Mouse (Mus musculus) granulocyte monocyte progenitor cell, adult 5-6 weeks (primary cell): ENCODE data around the gene Lrrtm4. TPM values are rescaled to one million over a fixed set of nuclear protein-coding genes. Genes with fewer than 3 reads are reported as not detected.

Experiments
- ATAC-seq: replicated peaks from 2 replicates; pipeline ENCODE4 v1.8.0; 2016; ENCODE audit warnings: mild to moderate bottlenecking, moderate TSS enrichment, inconsistent platforms; ENCODE audit not compliant: poor library complexity, severe bottlenecking
- total RNA-seq, 2 experiments: library from RNA; stranded (forward) in 1 of 2; stranded (reverse) in 1 of 2; fragments of 200-712, 200-1000 nt in 1 of 2; fragments of >200 nt in 1 of 2; fragmentation: Nextera tagmentation in 1 of 2; gene quantifications; 2 replicates each; pipeline ENCODE4 v1.2.3; 2014 to 2017

The Lrrtm4 gene
- total RNA-seq, 2 experiments from 2014 or later, result not detected

- peak; percentile 98 for ATAC-seq
Measured at GRCm38 (mm10) chr6:80301871-80302270, 283.2 kb downstream of the Lrrtm4 start.

- ATAC-seq, result peak; percentile 89
Measured at GRCm38 (mm10) chr6:80303568-80303967, 284.9 kb downstream of the Lrrtm4 start.

GRCm38 (mm10) chr6:80328391-80328790, 309.7 kb downstream of the Lrrtm4 start:
- peak; percentile 30 for ATAC-seq

GRCm38 (mm10) chr6:80331751-80332150, 313.1 kb downstream of the Lrrtm4 start:
- no peak for ATAC-seq

- ATAC-seq, result no peak
Measured at GRCm38 (mm10) chr6:80352307-80352706, 333.6 kb downstream of the Lrrtm4 start.

GRCm38 (mm10) chr6:80357092-80357491, 338.4 kb downstream of the Lrrtm4 start:
- ATAC-seq, result no peak

- ATAC-seq, result no peak
Measured at GRCm38 (mm10) chr6:80363593-80363992, 344.9 kb downstream of the Lrrtm4 start.

GRCm38 (mm10) chr6:80366532-80366931, 347.9 kb downstream of the Lrrtm4 start:
- ATAC-seq, result no peak

- no peak for ATAC-seq
Measured at GRCm38 (mm10) chr6:80389571-80389970, 370.9 kb downstream of the Lrrtm4 start.

GRCm38 (mm10) chr6:80406757-80407156, 388.1 kb downstream of the Lrrtm4 start:
- peak; percentile 55; the same call in 1 of the 2 replicates for ATAC-seq

GRCm38 (mm10) chr6:80440135-80440534, 421.5 kb downstream of the Lrrtm4 start:
- ATAC-seq, result peak; percentile 44; the same call in 1 of the 2 replicates

GRCm38 (mm10) chr6:80470546-80470945, 451.9 kb downstream of the Lrrtm4 start:
- ATAC-seq, result no peak

- ATAC-seq, result no peak
Measured at GRCm38 (mm10) chr6:80476153-80476552, 457.5 kb downstream of the Lrrtm4 start.

GRCm38 (mm10) chr6:80545017-80545416, 526.3 kb downstream of the Lrrtm4 start:
- ATAC-seq, result no peak

- no peak for ATAC-seq
Measured at GRCm38 (mm10) chr6:80549907-80550306, 531.2 kb downstream of the Lrrtm4 start.

- no peak for ATAC-seq
Measured at GRCm38 (mm10) chr6:80553398-80553797, 534.7 kb downstream of the Lrrtm4 start.

- ATAC-seq, result no peak
Measured at GRCm38 (mm10) chr6:80554991-80555390, 536.3 kb downstream of the Lrrtm4 start.

GRCm38 (mm10) chr6:80577227-80577626, 558.5 kb downstream of the Lrrtm4 start:
- peak; percentile 90 for ATAC-seq

GRCm38 (mm10) chr6:80582225-80582624, 563.5 kb downstream of the Lrrtm4 start:
- ATAC-seq, result peak; percentile 90

- ATAC-seq, result no peak
Measured at GRCm38 (mm10) chr6:80589776-80590175, 571.1 kb downstream of the Lrrtm4 start.

GRCm38 (mm10) chr6:80619508-80619907, 600.8 kb downstream of the Lrrtm4 start:
- no peak for ATAC-seq

- ATAC-seq, result no peak
Measured at GRCm38 (mm10) chr6:80622676-80623334, 604.1 kb downstream of the Lrrtm4 start.
